Mouse (Mus musculus) liver, postnatal 0 days (tissue): Measurements from ENCODE around the gene Npm1.

Experiments used
- CTCF ChIP-seq: sonication (generic); IDR thresholded peaks from 2 replicates; pipeline ENCODE4 v1.5.1; 2016; ENCODE audit warnings: antibody characterized with exemption, low read depth
- EP300 ChIP-seq: IDR thresholded peaks from 2 replicates; pipeline ENCODE4 v1.6.1; 2016; ENCODE audit warnings: antibody characterized with exemption, low read depth, mild to moderate bottlenecking

DNA sequence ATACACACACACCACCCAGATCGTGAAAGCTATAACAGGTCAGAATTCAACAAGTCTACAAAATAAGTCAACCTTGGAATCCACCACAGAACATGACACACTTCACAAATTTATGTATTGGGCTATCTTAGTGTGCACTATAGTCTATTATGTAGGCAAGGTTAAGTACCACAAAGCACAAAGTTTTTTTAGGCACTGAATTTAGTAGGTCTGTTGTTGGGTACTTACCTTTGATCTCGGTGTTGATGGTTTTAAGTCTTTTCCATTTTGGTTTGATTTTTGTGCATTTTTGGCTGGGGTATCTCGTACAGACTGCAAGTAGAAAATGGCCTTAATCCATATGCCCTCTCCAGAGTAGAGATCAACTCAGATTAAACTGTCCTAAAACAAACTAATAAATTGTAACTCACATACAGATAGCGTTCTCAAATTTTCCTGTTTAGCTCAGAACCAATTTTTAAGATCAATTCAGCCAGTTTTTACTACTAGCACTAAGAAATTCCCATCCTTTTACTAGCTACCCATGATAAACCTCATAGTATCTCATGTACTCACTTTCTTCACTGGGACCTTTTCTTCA is 6.5 kb downstream of the Npm1 start:
- TF ChIP-seq CTCF (no peak), EP300 (no peak)
